12 mouse cellular contexts compared by ENCODE assay signal in the genomic region with DNA sequence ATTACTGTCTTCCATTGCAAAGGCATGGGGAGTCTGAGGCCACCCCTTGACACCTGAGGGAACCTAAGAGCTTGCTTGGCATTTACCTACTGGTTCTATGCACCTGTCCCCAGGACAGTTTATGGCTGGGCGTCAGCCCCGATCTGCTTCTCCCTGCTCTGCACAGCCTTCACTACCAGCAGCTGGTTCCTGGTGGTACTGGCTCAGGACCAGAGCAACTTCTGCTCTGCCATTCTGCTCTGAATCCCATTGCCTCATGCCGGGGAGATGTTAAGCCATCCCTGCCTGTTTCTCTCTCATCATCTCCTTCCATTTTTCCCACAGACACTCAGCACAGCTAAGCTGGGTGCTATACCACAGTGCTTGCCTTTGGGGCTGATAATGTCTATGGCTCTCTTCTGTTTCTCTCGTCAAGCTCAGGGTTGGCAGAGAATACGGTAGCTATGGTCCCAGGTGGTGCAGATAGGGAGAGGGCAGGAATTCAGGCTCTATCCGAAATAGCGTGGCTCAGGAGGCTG. TPM values are rescaled to one million over a fixed set of nuclear protein-coding genes. Genes with fewer than 3 reads are reported as not detected.
DNase-seq lines count a peak whose midpoint lies in the region; ATAC-seq and TF ChIP-seq lines count a peak whose summit lies in the region.
"Had no signal": no experiment of that assay in that cellular context is flagged by ENCODE, and none has a peak within 500 bp of the region (broad histone marks: within the 10 kb centered on the region; RNA-seq: fewer than 3 reads in every experiment).

No protein-coding gene starts in this region.

- peak; percentile 39 for DNase-seq in forebrain, postnatal 0 days
- DNase-seq in forebrain, embryonic 11.5 days (ENCODE audit: low spot score): no peak
- peak; percentile 67 for DNase-seq in midbrain, embryonic 11.5 days (ENCODE audit: low spot score, missing footprints)
- no peak for DNase-seq in midbrain, embryonic 14.5 days
- DNase-seq in adrenal gland, postnatal 36 days: no peak
- DNase-seq: thymus, postnatal 36 days had no signal

- no peaks in the 10 kb centered on the region for H3K27me3 ChIP-seq in forebrain, postnatal 0 days (ENCODE audit: insufficient read depth, low read length)
- H3K27me3 ChIP-seq in forebrain, embryonic 11.5 days (ENCODE audit: control insufficient read depth, insufficient read depth, low read length): no peaks in the 10 kb centered on the region
- H3K27me3 ChIP-seq in heart, embryonic 16.5 days (ENCODE audit: control insufficient read depth, insufficient read depth, low read length): no peaks in the 10 kb centered on the region
- no peaks in the 10 kb centered on the region for H3K27me3 ChIP-seq in heart, embryonic 11.5 days (ENCODE audit: control insufficient read depth, insufficient read depth, low read length)
- H3K27me3 ChIP-seq in midbrain, embryonic 11.5 days (ENCODE audit: control insufficient read depth, insufficient read depth, low read length): no peaks in the 10 kb centered on the region
- no peaks in the 10 kb centered on the region for H3K27me3 ChIP-seq in midbrain, embryonic 14.5 days (ENCODE audit: control insufficient read depth, insufficient read depth, low read length)
- H3K27me3 ChIP-seq: kidney, embryonic 15.5 days; neural tube, embryonic 13.5 days had no signal

- H3K9me3 ChIP-seq in forebrain, postnatal 0 days (ENCODE audit: low read length): no peaks in the 10 kb centered on the region
- H3K9me3 ChIP-seq in forebrain, embryonic 11.5 days (ENCODE audit: control insufficient read depth, low read length): no peaks in the 10 kb centered on the region
- H3K9me3 ChIP-seq in heart, embryonic 16.5 days (replicated peaks; ENCODE audit: control insufficient read depth, low read length): no peaks in the 10 kb centered on the region
- H3K9me3 ChIP-seq in heart, embryonic 11.5 days (replicated peaks; ENCODE audit: control insufficient read depth, low read length): no peaks in the 10 kb centered on the region
- H3K9me3 ChIP-seq in midbrain, embryonic 11.5 days (ENCODE audit: control insufficient read depth, low read length): no peaks in the 10 kb centered on the region
- H3K9me3 ChIP-seq in midbrain, embryonic 14.5 days (ENCODE audit: control insufficient read depth, low read length): no peaks in the 10 kb centered on the region
- H3K9me3 ChIP-seq: kidney, embryonic 15.5 days; neural tube, embryonic 13.5 days had no signal

- H3K4me1 ChIP-seq in forebrain, postnatal 0 days (ENCODE audit: insufficient read depth): no peaks in the 10 kb centered on the region
- no peaks in the 10 kb centered on the region for H3K4me1 ChIP-seq in forebrain, embryonic 11.5 days (replicated peaks; ENCODE audit: control insufficient read depth, insufficient read depth, low read length)
- peaks cover 25% of the 10 kb centered on the region for H3K4me1 ChIP-seq in heart, embryonic 16.5 days (ENCODE audit: control insufficient read depth, insufficient read depth, low read length)
- peaks cover 14% of the 10 kb centered on the region for H3K4me1 ChIP-seq in heart, embryonic 11.5 days (ENCODE audit: control insufficient read depth, insufficient read depth, low read length)
- no peaks in the 10 kb centered on the region for H3K4me1 ChIP-seq in midbrain, embryonic 11.5 days (ENCODE audit: control insufficient read depth, insufficient read depth, low read length)
- H3K4me1 ChIP-seq in midbrain, embryonic 14.5 days (ENCODE audit: control insufficient read depth, insufficient read depth, low read length): no peaks in the 10 kb centered on the region
- H3K4me1 ChIP-seq: neural tube, embryonic 13.5 days had no signal

- peak; percentile 21 for ATAC-seq in forebrain, postnatal 0 days
- ATAC-seq in forebrain, embryonic 11.5 days (replicated peaks; ENCODE audit: low FRiP score): no peak
- no peak for ATAC-seq in heart, embryonic 16.5 days (replicated peaks; ENCODE audit: extremely low read depth, insufficient read depth, low FRiP score)
- ATAC-seq in heart, embryonic 11.5 days (replicated peaks; ENCODE audit: insufficient number of reproducible peaks, low FRiP score, low TSS enrichment): no peak
- ATAC-seq in midbrain, embryonic 11.5 days (ENCODE audit: low FRiP score): no peak
- no peak for ATAC-seq in midbrain, embryonic 14.5 days (ENCODE audit: low FRiP score, low TSS enrichment)
- ATAC-seq in erythroblast, adult 5-6 weeks (replicated peaks; ENCODE audit: low FRiP score, poor library complexity, severe bottlenecking): no peak

- peak overlapping the region; percentile 29; the same call in 1 of the 2 replicates for H3K27ac ChIP-seq in forebrain, postnatal 0 days (ENCODE audit: low read depth, low read length)
- no peak overlapping the region for H3K27ac ChIP-seq in forebrain, embryonic 11.5 days (ENCODE audit: low read depth, low read length)
- peak overlapping the region; percentile 90 for H3K27ac ChIP-seq in heart, embryonic 16.5 days (ENCODE audit: low read length)
- H3K27ac ChIP-seq in heart, embryonic 11.5 days (ENCODE audit: low read depth, low read length): no peak overlapping the region
- no peak overlapping the region for H3K27ac ChIP-seq in midbrain, embryonic 11.5 days (ENCODE audit: low read depth, low read length)
- H3K27ac ChIP-seq in midbrain, embryonic 14.5 days (replicated peaks; ENCODE audit: low read depth, low read length): no peak overlapping the region
- H3K27ac ChIP-seq: layer of hippocampus, adult 2 months; neural tube, embryonic 13.5 days had no signal

- H3K9ac ChIP-seq in forebrain, postnatal 0 days: no peak overlapping the region
- no peak overlapping the region for H3K9ac ChIP-seq in forebrain, embryonic 11.5 days (ENCODE audit: low read length)
- 0 out of 2 replicates have a peak overlapping the region, but pooled peaks have one; percentile 12 for H3K9ac ChIP-seq in heart, embryonic 16.5 days (ENCODE audit: low read length)
- no peak overlapping the region for H3K9ac ChIP-seq in heart, embryonic 11.5 days (ENCODE audit: low read depth, low read length)
- no peak overlapping the region for H3K9ac ChIP-seq in midbrain, embryonic 11.5 days (ENCODE audit: low read length)
- H3K9ac ChIP-seq in midbrain, embryonic 14.5 days (replicated peaks; ENCODE audit: low read length): no peak overlapping the region
- H3K9ac ChIP-seq: kidney, embryonic 15.5 days; neural tube, embryonic 13.5 days had no signal

- H3K36me3 ChIP-seq in forebrain, postnatal 0 days (ENCODE audit: insufficient read depth): peaks cover 32% of the 10 kb centered on the region
- peaks cover 3% of the 10 kb centered on the region; the same call in 1 of the 2 replicates for H3K36me3 ChIP-seq in forebrain, embryonic 11.5 days (ENCODE audit: control insufficient read depth, insufficient read depth, low read length)
- H3K36me3 ChIP-seq in heart, embryonic 16.5 days (ENCODE audit: control insufficient read depth, insufficient read depth): no peaks in the 10 kb centered on the region
- H3K36me3 ChIP-seq in heart, embryonic 11.5 days (ENCODE audit: control insufficient read depth, insufficient read depth, low read length): peaks cover 4% of the 10 kb centered on the region; the same call in 1 of the 2 replicates
- H3K36me3 ChIP-seq in midbrain, embryonic 11.5 days (ENCODE audit: control insufficient read depth, insufficient read depth, low read length): peaks cover 9% of the 10 kb centered on the region
- H3K36me3 ChIP-seq in midbrain, embryonic 14.5 days (ENCODE audit: control insufficient read depth, insufficient read depth, low read length): peaks cover 75% of the 10 kb centered on the region

- H3K4me2 ChIP-seq in forebrain, postnatal 0 days (ENCODE audit: low read depth): no peak overlapping the region
- H3K4me2 ChIP-seq in forebrain, embryonic 11.5 days (ENCODE audit: low read depth, low read length, severe bottlenecking): no peak overlapping the region
- peak overlapping the region; percentile 45; the same call in 1 of the 2 replicates for H3K4me2 ChIP-seq in heart, embryonic 16.5 days (ENCODE audit: low read depth, low read length)
- H3K4me2 ChIP-seq in heart, embryonic 11.5 days: no peak overlapping the region
- H3K4me2 ChIP-seq in midbrain, embryonic 11.5 days: no peak overlapping the region
- no peak overlapping the region for H3K4me2 ChIP-seq in midbrain, embryonic 14.5 days (ENCODE audit: low read length)
- H3K4me2 ChIP-seq: kidney, embryonic 15.5 days; neural tube, embryonic 13.5 days had no signal

- TF ChIP-seq CTCF in forebrain, postnatal 0 days (IDR thresholded peaks at IDR 0.05; ENCODE audit: low read depth): no peak

- no peak overlapping the region for H3K4me3 ChIP-seq in forebrain, postnatal 0 days (ENCODE audit: low read depth, low read length)
- no peak overlapping the region for H3K4me3 ChIP-seq in forebrain, embryonic 11.5 days (ENCODE audit: low read depth, low read length)
- no peak overlapping the region for H3K4me3 ChIP-seq in heart, embryonic 16.5 days (ENCODE audit: low read length)
- no peak overlapping the region for H3K4me3 ChIP-seq in heart, embryonic 11.5 days (ENCODE audit: low read depth, low read length)
- H3K4me3 ChIP-seq in midbrain, embryonic 11.5 days (ENCODE audit: low read depth, low read length): no peak overlapping the region
- H3K4me3 ChIP-seq in midbrain, embryonic 14.5 days (replicated peaks; ENCODE audit: low read depth, low read length): no peak overlapping the region
- H3K4me3 ChIP-seq: kidney, embryonic 15.5 days; layer of hippocampus, adult 2 months; neural tube, embryonic 13.5 days had no signal

- WGBS in forebrain, postnatal 0 days: 78% methylated on average over 7 of the region's 7 CpGs
- WGBS in forebrain, embryonic 11.5 days: 88% methylated on average over 7 of the region's 7 CpGs
- 55% methylated on average over 7 of the region's 7 CpGs for WGBS in heart, embryonic 16.5 days
- 68% methylated on average over 7 of the region's 7 CpGs for WGBS in heart, embryonic 11.5 days (ENCODE audit: insufficient replicate concordance)
- 91% methylated on average over 7 of the region's 7 CpGs for WGBS in midbrain, embryonic 11.5 days
- WGBS in midbrain, embryonic 14.5 days: 90% methylated on average over 7 of the region's 7 CpGs

RNA-seq across cellular contexts. Expression of a gene that starts 35.1 kb away (rescaled TPM):
- total RNA-seq in forebrain, postnatal 0 days (2014; rRNA removed): 10.9 and 15.9 TPM in 2 replicates
- 4.1 and 4.9 TPM in 2 replicates for polyA plus RNA-seq in forebrain, postnatal 0 days (2015; fragmentation: Nextera tagmentation; extraction: Ambion mirVana)
- polyA plus RNA-seq in forebrain, embryonic 11.5 days (2014; fragmentation: Nextera tagmentation; extraction: Ambion mirVana): 21.5 and 22.2 TPM in 2 replicates
- polyA plus RNA-seq in heart, embryonic 16.5 days (2015; fragmentation: Nextera tagmentation; extraction: Ambion mirVana): 8.7 and 9.3 TPM in 2 replicates
- 4.2 and 4.9 TPM in 2 replicates for polyA plus RNA-seq in heart, embryonic 11.5 days (2014; fragmentation: Nextera tagmentation; extraction: Ambion mirVana)
- 11.4 and 11.5 TPM in 2 replicates for polyA plus RNA-seq in midbrain, embryonic 11.5 days (2014; fragmentation: Nextera tagmentation; extraction: Ambion mirVana)
- 8.1 and 10.7 TPM in 2 replicates for polyA plus RNA-seq in midbrain, embryonic 14.5 days (2014; fragmentation: Nextera tagmentation; extraction: Ambion mirVana)
- 1 to 10 TPM; 4.6 to 6.9 TPM for total RNA-seq in adrenal gland, postnatal 36 days (2021)
- not detected in 2 replicates for total RNA-seq in erythroblast, adult 5-6 weeks (2015; ENCODE audit: low replicate concordance)
- total RNA-seq in erythroblast, adult 5-6 weeks (2017; ENCODE audit: low replicate concordance): 0.14 TPM in 1 of 2 replicates, not detected in the other

Comparison
In these comparisons a context has a peak if more than half of its experiments do, and no peak if none do; other contexts are left out.
1. DNase-seq: peak in forebrain, postnatal 0 days (single experiment) and midbrain, embryonic 11.5 days (single experiment); none in forebrain, embryonic 11.5 days (single experiment), midbrain, embryonic 14.5 days (single experiment) and adrenal gland, postnatal 36 days (0 of 2).
2. H3K27ac ChIP-seq: peak in forebrain, postnatal 0 days (single experiment) and heart, embryonic 16.5 days (single experiment); none in forebrain, embryonic 11.5 days (single experiment), heart, embryonic 11.5 days (single experiment), midbrain, embryonic 11.5 days (single experiment) and midbrain, embryonic 14.5 days (single experiment).